8 mouse cellular contexts compared by ENCODE assay signal in the genomic region with DNA sequence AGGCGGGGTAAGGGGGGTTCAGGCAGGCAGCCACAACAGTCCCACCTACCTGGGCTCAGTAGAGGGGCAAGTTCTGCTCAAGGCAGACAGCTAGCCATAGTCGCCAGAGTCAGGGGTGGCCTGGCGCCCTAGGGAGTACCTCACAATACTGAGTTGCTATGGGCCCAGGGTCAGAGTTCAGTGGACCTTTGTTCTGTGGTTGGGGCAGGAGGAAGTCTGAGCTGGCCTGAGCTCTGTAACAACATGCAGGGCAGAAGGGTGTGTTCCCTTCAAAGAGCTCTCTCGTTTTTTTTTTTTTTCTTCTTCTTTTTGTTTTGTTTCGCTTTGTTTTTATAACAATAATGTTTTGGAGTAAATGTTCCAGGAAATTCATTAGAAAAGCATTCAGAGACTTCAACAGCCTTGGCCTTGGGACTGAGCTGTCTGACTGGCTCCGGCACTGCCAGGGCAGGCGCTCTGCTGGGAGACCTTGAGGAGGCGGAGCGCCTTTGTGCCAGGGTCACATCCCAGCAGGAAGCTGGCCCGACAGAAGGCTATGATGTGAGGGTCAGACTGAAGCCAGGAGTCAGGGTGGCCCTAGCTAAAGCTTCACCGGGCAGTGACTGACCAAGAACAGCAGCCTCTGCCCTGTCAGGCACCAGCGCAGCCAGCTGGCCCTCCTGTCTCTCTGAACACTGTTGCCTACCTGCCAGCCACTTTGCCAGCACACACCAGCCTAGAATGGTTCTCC. TPM values are rescaled to one million over a fixed set of nuclear protein-coding genes. Genes with fewer than 3 reads are reported as not detected.
DNase-seq lines count a peak whose midpoint lies in the region; ATAC-seq lines count a peak whose summit lies in the region.

No protein-coding gene starts in this region.

- no peak overlapping the region for H3K9ac ChIP-seq in hindbrain, embryonic 13.5 days
- no peak overlapping the region for H3K9ac ChIP-seq in liver, embryonic 15.5 days

- WGBS in hindbrain, embryonic 13.5 days = 45% methylated on average over 12 of the region's 12 CpGs
- WGBS in liver, embryonic 15.5 days (ENCODE audit: insufficient replicate concordance) = 70% methylated on average over 12 of the region's 12 CpGs

- no peak for ATAC-seq in hindbrain, embryonic 13.5 days (ENCODE audit: low FRiP score)
- ATAC-seq in liver, embryonic 15.5 days (ENCODE audit: insufficient read depth) = no peak
- no peak for ATAC-seq in megakaryocyte-erythroid progenitor cell, adult 5-6 weeks (replicated peaks; ENCODE audit: low FRiP score, low TSS enrichment, poor library complexity, severe bottlenecking)

- peaks cover 9% of the 10 kb centered on the region; the same call in 1 of the 2 replicates for H3K4me1 ChIP-seq in hindbrain, embryonic 13.5 days (replicated peaks)
- peaks cover 45% of the 10 kb centered on the region for H3K4me1 ChIP-seq in liver, embryonic 15.5 days (replicated peaks)

- peak; percentile 97 for DNase-seq in ovary, adult 18-20 months (ENCODE audit: low spot score)
- DNase-seq in ovary, postnatal 10 days (ENCODE audit: low spot score) = no peak
- DNase-seq in cerebellum, postnatal 14 days = peak; percentile 59
- DNase-seq in urinary bladder, postnatal 36 days (ENCODE audit: low spot score in 2 of 2) = peak; percentile 55 to 64
- no peak for DNase-seq in adipocyte (ENCODE audit: low spot score)

- no peaks in the 10 kb centered on the region for H3K9me3 ChIP-seq in hindbrain, embryonic 13.5 days
- no peaks in the 10 kb centered on the region for H3K9me3 ChIP-seq in liver, embryonic 15.5 days (replicated peaks)

- H3K4me3 ChIP-seq in hindbrain, embryonic 13.5 days = no peak overlapping the region
- no peak overlapping the region for H3K4me3 ChIP-seq in liver, embryonic 15.5 days (replicated peaks)

- H3K36me3 ChIP-seq in hindbrain, embryonic 13.5 days = peaks cover 74% of the 10 kb centered on the region
- H3K36me3 ChIP-seq in liver, embryonic 15.5 days (replicated peaks) = peaks cover 40% of the 10 kb centered on the region

- H3K27ac ChIP-seq in hindbrain, embryonic 13.5 days = peak overlapping the region; percentile 12
- H3K27ac ChIP-seq in liver, embryonic 15.5 days (replicated peaks) = peak overlapping the region; percentile 35; the same call in 1 of the 2 replicates

- no peak overlapping the region for H3K4me2 ChIP-seq in hindbrain, embryonic 13.5 days
- no peak overlapping the region for H3K4me2 ChIP-seq in liver, embryonic 15.5 days

- H3K27me3 ChIP-seq in hindbrain, embryonic 13.5 days = no peaks in the 10 kb centered on the region
- no peaks in the 10 kb centered on the region for H3K27me3 ChIP-seq in liver, embryonic 15.5 days

RNA-seq across cellular contexts. Expression of a gene that starts 44.7 kb away (rescaled TPM):
- 43.8 and 46.7 TPM in 2 replicates for polyA plus RNA-seq in hindbrain, embryonic 13.5 days (2015; fragmentation: Nextera tagmentation; extraction: Ambion mirVana)
- 15.4 TPM in 2 replicates for polyA plus RNA-seq in liver, embryonic 15.5 days (2015; fragmentation: Nextera tagmentation; extraction: Ambion mirVana)
- total RNA-seq in megakaryocyte-erythroid progenitor cell, adult 5-6 weeks (2014; fragmentation: Nextera tagmentation) = 25.2 and 32.4 TPM in 2 replicates
- total RNA-seq in megakaryocyte-erythroid progenitor cell, adult 5-6 weeks (2017) = 23.1 and 32.1 TPM in 2 replicates

RNA-seq across cellular contexts. Expression of a gene that starts 53.8 kb away (rescaled TPM):
- 3.0 and 4.4 TPM in 2 replicates for polyA plus RNA-seq in hindbrain, embryonic 13.5 days (2015; fragmentation: Nextera tagmentation; extraction: Ambion mirVana)
- polyA plus RNA-seq in liver, embryonic 15.5 days (2015; fragmentation: Nextera tagmentation; extraction: Ambion mirVana) = 0.13 TPM in 1 of 2 replicates, not detected in the other
- not detected in 2 replicates for total RNA-seq in megakaryocyte-erythroid progenitor cell, adult 5-6 weeks (2014; fragmentation: Nextera tagmentation)
- total RNA-seq in megakaryocyte-erythroid progenitor cell, adult 5-6 weeks (2017) = not detected in 2 replicates

Comparison
In these comparisons a context has a peak if more than half of its experiments do, and no peak if none do; other contexts are left out.
1. DNase-seq: peak in ovary, adult 18-20 months (single experiment), cerebellum, postnatal 14 days (2 of 2) and urinary bladder, postnatal 36 days (2 of 2); none in ovary, postnatal 10 days (single experiment) and adipocyte (single experiment).